Mouse (Mus musculus) stomach, postnatal 0 days (tissue): ENCODE data around the gene Gpr31b.
"Not testable (repeated sequence)": the region's sequence is repeated elsewhere in the genome, so short reads cannot be mapped to it uniquely, and the experiment has no call there.

Source experiments
- CTCF ChIP-seq: IDR thresholded peaks from 2 replicates; pipeline ENCODE4 v1.5.1; 2016; ENCODE audit warnings: antibody characterized with exemption, low read depth, mild to moderate bottlenecking, moderate library complexity
- EP300 ChIP-seq: optimal IDR thresholded peaks from 2 replicates; pipeline ENCODE3; 2016; ENCODE audit warnings: antibody characterized with exemption

GRCm38 (mm10) chr17:13002243-13002642 is 49.9 kb downstream of the Gpr31b start:
- TF ChIP-seq EP300: not testable (repeated sequence)
- peak; percentile 22; the same call in 1 of the 2 replicates for TF ChIP-seq CTCF
